Mouse (Mus musculus): ENCODE measurements around the gene Ccdc85c. TPM values are rescaled to one million over a fixed set of nuclear protein-coding genes. Genes with fewer than 3 reads are reported as not detected.

The Ccdc85c gene
- polyA plus RNA-seq, 1 experiment: 2.7 TPM

- WGBS: 68% methylated on average over 6 of the region's 6 CpGs
- no peak overlapping the region for H3K27ac ChIP-seq (ENCODE audit: control insufficient read depth, insufficient read depth, low read depth, low read length, poor library complexity)
- TF ChIP-seq POLR2A (IDR thresholded peaks at IDR 0.05; ENCODE audit: borderline replicate concordance, control insufficient read depth, low read depth, low read length): no peak
- no peak for TF ChIP-seq CTCF (IDR thresholded peaks at IDR 0.05; ENCODE audit: control insufficient read depth, insufficient read depth, low read length)
- no peaks in the 10 kb centered on the region for H3K4me1 ChIP-seq (ENCODE audit: control insufficient read depth, insufficient read depth, low read length)
- no peak overlapping the region for H3K4me3 ChIP-seq (replicated peaks; ENCODE audit: control insufficient read depth, low read depth, low read length)
Measured at GRCm38 (mm10) chr12:108312432-108312851, 37.2 kb upstream of the Ccdc85c start.

GRCm38 (mm10) chr12:108311741-108312290, 36.6 kb upstream of the Ccdc85c start:
- TF ChIP-seq CTCF (IDR thresholded peaks at IDR 0.05; ENCODE audit: control insufficient read depth, insufficient read depth, low read length): no peak
- no peak for TF ChIP-seq POLR2A (IDR thresholded peaks at IDR 0.05; ENCODE audit: borderline replicate concordance, control insufficient read depth, low read depth, low read length)
- H3K27ac ChIP-seq (ENCODE audit: control insufficient read depth, insufficient read depth, low read depth, low read length, poor library complexity): no peak overlapping the region; the same call in 1 of the 2 replicates
- no peaks in the 10 kb centered on the region for H3K4me1 ChIP-seq (ENCODE audit: control insufficient read depth, insufficient read depth, low read length)
- WGBS: 87% methylated on average over 27 of the region's 27 CpGs
- H3K4me3 ChIP-seq (replicated peaks; ENCODE audit: control insufficient read depth, low read depth, low read length): no peak overlapping the region

GRCm38 (mm10) chr12:108310456-108311027, 35.3 kb upstream of the Ccdc85c start:
- H3K4me3 ChIP-seq (replicated peaks; ENCODE audit: control insufficient read depth, low read depth, low read length): no peak overlapping the region
- no peaks in the 10 kb centered on the region for H3K4me1 ChIP-seq (ENCODE audit: control insufficient read depth, insufficient read depth, low read length)
- WGBS: 57% methylated on average over 7 of the region's 7 CpGs
- H3K27ac ChIP-seq (ENCODE audit: control insufficient read depth, insufficient read depth, low read depth, low read length, poor library complexity): no peak overlapping the region
- TF ChIP-seq CTCF (IDR thresholded peaks at IDR 0.05; ENCODE audit: control insufficient read depth, insufficient read depth, low read length) (no peak), POLR2A (IDR thresholded peaks at IDR 0.05; ENCODE audit: borderline replicate concordance, control insufficient read depth, low read depth, low read length) (no peak)

GRCm38 (mm10) chr12:108310041-108310440, 34.8 kb upstream of the Ccdc85c start:
- 70% methylated on average over 4 of the region's 4 CpGs for WGBS
- H3K4me1 ChIP-seq (ENCODE audit: control insufficient read depth, insufficient read depth, low read length): no peaks in the 10 kb centered on the region
- TF ChIP-seq POLR2A (IDR thresholded peaks at IDR 0.05; ENCODE audit: borderline replicate concordance, control insufficient read depth, low read depth, low read length) (no peak), CTCF (IDR thresholded peaks at IDR 0.05; ENCODE audit: control insufficient read depth, insufficient read depth, low read length) (no peak)
- H3K4me3 ChIP-seq (replicated peaks; ENCODE audit: control insufficient read depth, low read depth, low read length): no peak overlapping the region
- H3K27ac ChIP-seq (ENCODE audit: control insufficient read depth, insufficient read depth, low read depth, low read length, poor library complexity): no peak overlapping the region

GRCm38 (mm10) chr12:108309116-108309794, 34.0 kb upstream of the Ccdc85c start:
- Histone ChIP-seq H3K4me3 (replicated peaks; ENCODE audit: control insufficient read depth, low read depth, low read length) (no peak overlapping the region), H3K27ac (ENCODE audit: control insufficient read depth, insufficient read depth, low read depth, low read length, poor library complexity) (no peak overlapping the region), H3K4me1 (ENCODE audit: control insufficient read depth, insufficient read depth, low read length) (no peaks in the 10 kb centered on the region)
- 20% methylated on average over 7 of the region's 8 CpGs for WGBS
- TF ChIP-seq POLR2A (IDR thresholded peaks at IDR 0.05; ENCODE audit: borderline replicate concordance, control insufficient read depth, low read depth, low read length) (no peak), CTCF (IDR thresholded peaks at IDR 0.05; ENCODE audit: control insufficient read depth, insufficient read depth, low read length) (no peak)

GRCm38 (mm10) chr12:108308363-108308856, 33.2 kb upstream of the Ccdc85c start:
- H3K27ac ChIP-seq (ENCODE audit: control insufficient read depth, insufficient read depth, low read depth, low read length, poor library complexity): no peak overlapping the region
- no peak overlapping the region for H3K4me3 ChIP-seq (replicated peaks; ENCODE audit: control insufficient read depth, low read depth, low read length)
- 86% methylated on average over 16 of the region's 16 CpGs for WGBS
- no peaks in the 10 kb centered on the region for H3K4me1 ChIP-seq (ENCODE audit: control insufficient read depth, insufficient read depth, low read length)
- TF ChIP-seq CTCF (IDR thresholded peaks at IDR 0.05; ENCODE audit: control insufficient read depth, insufficient read depth, low read length) (no peak), POLR2A (IDR thresholded peaks at IDR 0.05; ENCODE audit: borderline replicate concordance, control insufficient read depth, low read depth, low read length) (no peak)

GRCm38 (mm10) chr12:108307553-108307952, 32.3 kb upstream of the Ccdc85c start:
- Histone ChIP-seq H3K27ac (ENCODE audit: control insufficient read depth, insufficient read depth, low read depth, low read length, poor library complexity) (no peak overlapping the region), H3K4me3 (replicated peaks; ENCODE audit: control insufficient read depth, low read depth, low read length) (no peak overlapping the region), H3K4me1 (ENCODE audit: control insufficient read depth, insufficient read depth, low read length) (no peaks in the 10 kb centered on the region)
- WGBS: 14% methylated on average over 14 of the region's 14 CpGs
- TF ChIP-seq CTCF (IDR thresholded peaks at IDR 0.05; ENCODE audit: control insufficient read depth, insufficient read depth, low read length) (peak; percentile 61), POLR2A (IDR thresholded peaks at IDR 0.05; ENCODE audit: borderline replicate concordance, control insufficient read depth, low read depth, low read length) (no peak)
